Mouse (Mus musculus): Measurements from ENCODE around the gene Ppp2r3a. TPM values are rescaled to one million over a fixed set of nuclear protein-coding genes. Genes with fewer than 3 reads are reported as not detected.
A peak's percentile ranks its signal among the peaks of the same experiment; 100 is the strongest.

Gene Ppp2r3a
- total RNA-seq (2021) = 10 to 100 TPM; 26.5 to 26.6 TPM

GRCm38 (mm10) chr9:101251644-101252337 lies at the start of gene Ppp2r3a:
TSS of gene Ppp2r3a (minus strand) at chr9:101251795.
- peak; percentile 93 to 97 for DNase-seq (ENCODE audit: extremely low spot score in 1 of 2, low spot score in 1 of 2)

- DNase-seq (ENCODE audit: extremely low spot score in 1 of 2, low spot score in 1 of 2) = no peak
Observed at GRCm38 (mm10) chr9:101300441-101300935, 48.9 kb upstream of the Ppp2r3a start.

- DNase-seq (ENCODE audit: extremely low spot score in 1 of 2, low spot score in 1 of 2) = no peak
Observed at GRCm38 (mm10) chr9:101291676-101292660, 40.4 kb upstream of the Ppp2r3a start.

GRCm38 (mm10) chr9:101290876-101291275 lies 39.3 kb upstream of the Ppp2r3a start:
- no peak for DNase-seq (ENCODE audit: extremely low spot score in 1 of 2, low spot score in 1 of 2)

GRCm38 (mm10) chr9:101289750-101290149 lies 38.2 kb upstream of the Ppp2r3a start:
- no peak for DNase-seq (ENCODE audit: extremely low spot score in 1 of 2, low spot score in 1 of 2)

GRCm38 (mm10) chr9:101288901-101289647 lies 37.5 kb upstream of the Ppp2r3a start:
- no peak for DNase-seq (ENCODE audit: extremely low spot score in 1 of 2, low spot score in 1 of 2)

- no peak for DNase-seq (ENCODE audit: extremely low spot score in 1 of 2, low spot score in 1 of 2)
Observed at GRCm38 (mm10) chr9:101286766-101287165, 35.2 kb upstream of the Ppp2r3a start.

GRCm38 (mm10) chr9:101284049-101284448 lies 32.5 kb upstream of the Ppp2r3a start:
- DNase-seq (ENCODE audit: extremely low spot score in 1 of 2, low spot score in 1 of 2) = no peak

- DNase-seq (ENCODE audit: extremely low spot score in 1 of 2, low spot score in 1 of 2) = no peak
Observed at GRCm38 (mm10) chr9:101282651-101283050, 31.1 kb upstream of the Ppp2r3a start.

GRCm38 (mm10) chr9:101281906-101282305 lies 30.3 kb upstream of the Ppp2r3a start:
- no peak for DNase-seq (ENCODE audit: extremely low spot score in 1 of 2, low spot score in 1 of 2)

- DNase-seq (ENCODE audit: extremely low spot score in 1 of 2, low spot score in 1 of 2) = no peak
Observed at GRCm38 (mm10) chr9:101281326-101281725, 29.7 kb upstream of the Ppp2r3a start.

- no peak for DNase-seq (ENCODE audit: extremely low spot score in 1 of 2, low spot score in 1 of 2)
Observed at GRCm38 (mm10) chr9:101280867-101281266, 29.3 kb upstream of the Ppp2r3a start.

- DNase-seq (ENCODE audit: extremely low spot score in 1 of 2, low spot score in 1 of 2) = no peak
Observed at GRCm38 (mm10) chr9:101280211-101280610, 28.6 kb upstream of the Ppp2r3a start.

- no peak for DNase-seq (ENCODE audit: extremely low spot score in 1 of 2, low spot score in 1 of 2)
Observed at GRCm38 (mm10) chr9:101272715-101273114, 21.1 kb upstream of the Ppp2r3a start.

GRCm38 (mm10) chr9:101270020-101270419 lies 18.4 kb upstream of the Ppp2r3a start:
- no peak for DNase-seq (ENCODE audit: extremely low spot score in 1 of 2, low spot score in 1 of 2)

- no peak for DNase-seq (ENCODE audit: extremely low spot score in 1 of 2, low spot score in 1 of 2)
Observed at GRCm38 (mm10) chr9:101266043-101266442, 14.4 kb upstream of the Ppp2r3a start.

GRCm38 (mm10) chr9:101265546-101265945 lies 14.0 kb upstream of the Ppp2r3a start:
- DNase-seq (ENCODE audit: extremely low spot score in 1 of 2, low spot score in 1 of 2) = no peak

GRCm38 (mm10) chr9:101262815-101263214 lies 11.2 kb upstream of the Ppp2r3a start:
- no peak for DNase-seq (ENCODE audit: extremely low spot score in 1 of 2, low spot score in 1 of 2)

- no peak for DNase-seq (ENCODE audit: extremely low spot score in 1 of 2, low spot score in 1 of 2)
Observed at GRCm38 (mm10) chr9:101261989-101262571, 10.5 kb upstream of the Ppp2r3a start.

GRCm38 (mm10) chr9:101261443-101261842 lies 9.8 kb upstream of the Ppp2r3a start:
- DNase-seq (ENCODE audit: extremely low spot score in 1 of 2, low spot score in 1 of 2) = no peak
